Mouse (Mus musculus): ENCODE results near the gene Arhgef7.

Gene Arhgef7

DNA sequence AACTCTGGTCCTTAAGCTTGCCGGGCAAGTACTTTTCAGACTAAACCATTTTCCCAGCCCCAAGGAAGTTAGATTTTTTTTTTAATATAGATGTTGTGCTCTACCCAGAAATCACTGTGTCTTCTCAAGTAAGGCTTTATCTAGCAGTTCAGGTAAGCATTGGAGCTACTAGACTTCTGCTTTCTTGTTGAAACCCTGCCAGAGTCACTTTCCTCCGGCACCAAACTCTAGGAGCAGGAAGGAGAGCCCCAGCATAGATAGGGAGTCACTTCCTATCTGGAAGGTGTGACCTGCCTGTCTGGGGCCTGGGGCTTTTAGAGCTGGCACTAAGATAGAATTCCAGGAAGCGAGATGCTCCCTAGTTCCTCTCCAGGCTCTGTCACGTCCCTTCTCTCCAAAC, 10.3 kb upstream of the Arhgef7 start:
- no peak for DNase-seq (ENCODE audit: low spot score in 2 of 2)

DNA sequence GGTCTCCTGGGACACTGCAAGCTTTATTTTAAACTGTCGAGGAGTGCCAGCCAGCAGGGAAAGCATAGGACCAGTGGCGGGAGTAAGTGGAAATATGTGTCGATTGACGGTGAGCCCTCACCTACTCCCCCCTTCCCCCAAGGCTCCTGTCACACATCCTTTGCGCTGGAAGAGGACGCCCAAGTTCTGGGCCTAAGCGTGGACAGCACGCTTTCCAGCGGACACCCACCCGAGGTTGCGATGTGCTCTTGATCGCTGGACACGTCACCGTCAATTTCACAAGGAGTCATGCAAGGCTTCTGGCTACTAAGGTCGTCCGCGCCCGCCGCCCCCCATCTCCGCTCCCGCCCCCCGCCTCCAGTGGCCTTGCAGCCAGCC, 259 bp upstream of the Arhgef7 start:
- no peak for DNase-seq (ENCODE audit: low spot score in 2 of 2)

DNA sequence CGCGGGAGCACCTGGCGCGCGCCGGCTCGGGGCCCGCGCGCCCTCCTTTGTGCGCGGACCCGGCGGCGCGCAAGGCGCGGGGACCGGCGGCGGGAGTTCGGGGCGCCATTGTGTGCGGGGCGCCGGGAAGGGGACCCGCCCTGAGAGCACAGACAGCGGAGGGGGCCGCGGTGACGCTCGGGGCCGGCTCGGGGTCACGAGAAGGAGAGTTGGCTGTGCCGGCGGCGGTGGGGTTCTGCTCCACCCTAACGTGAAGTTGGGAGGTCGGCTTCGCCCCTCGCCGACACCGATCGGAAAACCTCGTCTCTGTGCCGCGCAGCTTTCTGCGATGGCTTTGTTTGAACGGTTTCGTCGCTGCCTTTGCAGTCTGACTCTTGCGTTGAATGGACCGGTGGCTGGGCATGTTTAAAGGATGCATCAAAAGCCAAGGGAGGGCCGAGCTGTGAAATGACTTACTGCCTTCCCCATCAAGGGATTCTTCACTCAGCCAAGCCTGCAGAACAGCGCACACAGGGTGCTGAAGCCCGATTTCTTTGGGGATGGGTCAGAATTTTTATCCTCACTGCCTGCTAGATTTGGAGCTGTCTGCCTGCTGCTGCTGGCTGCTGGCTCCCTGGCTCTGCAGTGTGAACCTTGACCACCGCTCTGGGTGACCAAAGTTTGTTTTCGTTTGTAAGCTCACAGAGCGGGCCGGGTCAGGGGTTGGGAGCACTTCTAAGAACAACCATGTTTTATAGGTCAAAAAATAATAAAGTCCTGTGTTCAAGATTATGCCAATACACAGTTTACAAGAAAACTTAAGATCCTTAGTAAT, 1.2 kb downstream of the Arhgef7 start:
- no peak for DNase-seq (ENCODE audit: low spot score in 2 of 2)

DNA sequence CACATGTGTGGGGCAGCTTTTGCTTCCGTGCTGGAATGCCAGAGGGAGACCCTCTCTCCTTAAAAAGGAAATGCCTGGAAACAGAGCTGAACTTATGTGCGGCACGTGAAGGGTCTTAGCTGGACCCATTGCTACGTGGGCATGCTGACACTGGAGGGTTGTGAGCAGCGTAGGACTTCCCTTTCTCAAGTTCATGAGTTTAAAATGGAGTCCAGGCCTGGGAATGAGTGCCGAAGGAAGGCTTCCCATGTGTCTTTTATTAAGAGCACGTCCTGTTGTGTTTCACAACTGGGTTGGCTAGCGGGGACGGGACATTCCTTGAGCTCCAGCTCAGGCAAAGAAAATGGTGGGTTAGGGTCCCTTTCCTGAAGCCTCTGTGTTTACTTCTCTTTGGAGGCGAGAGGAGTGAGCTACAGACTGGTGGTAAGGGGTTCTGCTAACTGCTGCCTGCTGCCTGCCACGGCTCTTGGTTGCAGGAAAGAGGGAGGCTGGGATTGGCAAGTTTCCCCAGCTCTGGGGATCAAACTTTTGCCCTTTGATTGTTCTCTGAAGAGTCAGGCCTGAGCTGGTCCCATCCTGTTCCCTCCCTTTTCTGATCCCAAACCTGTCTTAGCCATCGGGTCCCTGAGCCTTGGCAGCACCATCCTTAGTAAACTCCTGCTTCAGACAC, 2.9 kb downstream of the Arhgef7 start:
- no peak for DNase-seq (ENCODE audit: low spot score in 2 of 2)

DNA sequence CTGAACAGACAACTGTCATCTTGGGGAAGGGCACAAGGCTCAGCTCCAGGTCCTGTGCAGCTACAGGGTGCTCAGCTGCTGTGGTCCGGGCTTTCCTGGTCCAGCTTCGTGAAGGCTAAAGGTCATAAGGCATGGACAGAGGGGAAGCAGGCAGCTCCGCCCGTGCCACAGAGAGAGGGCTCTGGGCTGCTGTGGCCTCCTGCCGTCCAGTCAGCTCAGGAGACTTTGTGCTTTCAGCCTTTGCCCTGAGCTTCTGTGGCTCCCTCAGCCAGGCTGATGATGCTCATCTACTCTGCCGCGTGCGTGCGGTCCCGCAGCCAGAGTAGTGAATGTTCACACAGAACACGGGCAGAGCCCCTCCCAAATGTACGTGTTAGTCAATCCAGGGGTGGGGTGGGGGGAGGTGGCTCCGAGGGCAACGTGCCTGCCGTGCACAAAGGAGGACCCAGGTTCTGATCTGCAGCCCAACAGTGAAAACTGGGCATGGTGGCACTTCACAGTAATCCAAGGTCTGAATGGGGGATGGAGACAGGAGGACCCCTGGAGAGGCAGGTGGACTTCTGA, 8.2 kb downstream of the Arhgef7 start:
- no peak for DNase-seq (ENCODE audit: low spot score in 2 of 2)

DNA sequence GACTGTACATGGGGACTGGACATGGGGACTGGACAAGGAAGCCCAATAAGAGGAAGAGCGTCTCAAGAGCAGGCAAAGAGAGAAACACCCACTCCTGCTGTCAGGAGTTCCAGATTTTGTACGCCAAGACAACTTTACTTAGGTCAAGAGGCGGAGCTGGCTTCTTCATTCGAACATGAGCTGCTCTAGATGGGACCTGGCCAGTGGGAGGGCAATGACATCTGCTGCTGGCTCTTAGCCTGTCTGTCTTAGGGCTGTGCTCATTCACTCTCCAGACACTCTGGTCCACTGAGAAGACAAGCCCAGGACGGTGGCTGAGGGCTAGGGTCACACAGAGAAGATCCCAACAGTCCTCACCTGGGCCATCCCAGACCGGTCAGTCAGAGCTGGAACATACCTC, 9.6 kb downstream of the Arhgef7 start:
- no peak for DNase-seq (ENCODE audit: low spot score in 2 of 2)

GRCm38 (mm10) chr8:11739082-11739481, 11.6 kb downstream of the Arhgef7 start:
- DNase-seq (ENCODE audit: low spot score in 2 of 2): no peak

- no peak for DNase-seq (ENCODE audit: low spot score in 2 of 2)
Measured at GRCm38 (mm10) chr8:11740857-11741256, 13.3 kb downstream of the Arhgef7 start.

DNA sequence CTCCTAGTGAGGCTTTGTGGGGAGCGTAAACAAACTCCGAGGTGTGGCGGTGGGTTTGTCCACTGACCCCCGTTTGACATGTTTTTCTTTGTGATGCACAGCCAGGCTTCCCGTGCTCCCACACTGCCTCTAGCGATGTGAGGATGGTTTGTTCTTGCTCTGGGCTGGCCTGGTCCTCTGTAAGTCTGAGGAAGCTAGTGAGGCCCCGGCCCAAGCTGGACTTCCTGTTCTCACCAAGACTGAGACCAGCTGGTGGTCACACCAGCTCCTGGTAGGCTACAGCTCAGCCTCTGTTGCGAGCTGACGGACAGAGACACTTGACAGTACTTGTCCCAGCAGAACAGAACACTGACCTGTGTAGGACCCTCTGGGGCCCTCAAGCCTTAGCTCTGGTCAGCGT, 16.1 kb downstream of the Arhgef7 start:
- DNase-seq (ENCODE audit: low spot score in 2 of 2): no peak

DNA sequence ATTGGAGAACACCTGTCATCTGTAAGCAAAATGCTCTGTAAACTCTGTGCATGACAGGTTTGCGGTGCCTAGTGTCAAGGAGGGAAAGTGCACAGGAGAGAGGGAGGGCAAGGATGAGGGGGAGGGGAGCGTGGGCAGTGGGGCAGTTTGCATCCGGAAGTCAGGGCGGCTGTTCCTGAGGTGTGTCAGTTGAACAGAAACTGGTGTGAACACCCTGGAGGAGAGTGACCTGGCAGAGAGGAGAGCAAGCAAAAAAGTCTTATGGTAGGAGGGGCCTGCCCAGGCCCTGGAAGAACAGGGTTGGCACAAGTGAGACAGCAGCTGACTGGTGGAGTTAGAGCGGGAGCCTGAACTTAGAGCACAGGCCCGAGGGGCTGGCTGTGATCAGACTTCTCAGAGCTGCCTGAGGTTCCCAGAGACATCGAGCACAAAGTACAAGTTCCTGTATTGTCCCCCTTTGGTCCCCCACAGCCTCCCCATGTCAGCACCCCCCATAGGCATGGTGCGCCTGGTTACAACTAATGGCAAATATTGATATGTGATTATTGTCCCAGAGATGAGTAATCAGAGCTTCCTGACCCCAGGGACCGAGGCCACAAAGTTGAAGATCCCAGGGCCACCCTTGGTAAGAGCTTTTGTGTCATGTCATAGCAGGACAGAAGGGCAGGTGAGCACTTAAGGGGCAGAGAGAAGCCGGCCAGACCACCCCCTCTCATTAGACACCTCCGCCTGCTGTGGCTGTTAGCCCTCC, 19.5 kb downstream of the Arhgef7 start:
- no peak for DNase-seq (ENCODE audit: low spot score in 2 of 2)

DNA sequence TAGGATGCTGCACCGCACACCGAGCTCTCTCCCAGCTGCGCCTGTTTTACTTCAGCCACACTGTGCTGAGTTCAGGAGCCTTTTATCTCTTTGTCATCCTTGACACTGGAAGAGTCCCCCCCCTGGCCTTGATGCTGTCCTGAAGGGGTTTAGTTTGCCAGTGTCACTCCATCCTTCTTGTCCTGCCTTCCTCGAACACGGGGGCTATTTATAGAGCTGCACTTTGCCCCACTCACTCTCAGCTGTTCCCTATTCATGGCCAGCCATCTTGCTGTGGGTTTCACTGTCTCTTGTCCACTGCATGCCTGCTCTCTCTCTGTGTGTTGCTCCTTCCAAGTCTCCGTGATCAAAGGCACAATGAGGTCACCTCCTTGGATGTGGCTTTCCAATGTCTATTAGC, 22.0 kb downstream of the Arhgef7 start:
- DNase-seq (ENCODE audit: low spot score in 2 of 2): no peak

GRCm38 (mm10) chr8:11752338-11752737, 24.8 kb downstream of the Arhgef7 start:
- no peak for DNase-seq (ENCODE audit: low spot score in 2 of 2)

- no peak for DNase-seq (ENCODE audit: low spot score in 2 of 2)
Measured at GRCm38 (mm10) chr8:11753155-11753941, 25.8 kb downstream of the Arhgef7 start.

GRCm38 (mm10) chr8:11754723-11755122, 27.2 kb downstream of the Arhgef7 start:
- no peak for DNase-seq (ENCODE audit: low spot score in 2 of 2)

DNA sequence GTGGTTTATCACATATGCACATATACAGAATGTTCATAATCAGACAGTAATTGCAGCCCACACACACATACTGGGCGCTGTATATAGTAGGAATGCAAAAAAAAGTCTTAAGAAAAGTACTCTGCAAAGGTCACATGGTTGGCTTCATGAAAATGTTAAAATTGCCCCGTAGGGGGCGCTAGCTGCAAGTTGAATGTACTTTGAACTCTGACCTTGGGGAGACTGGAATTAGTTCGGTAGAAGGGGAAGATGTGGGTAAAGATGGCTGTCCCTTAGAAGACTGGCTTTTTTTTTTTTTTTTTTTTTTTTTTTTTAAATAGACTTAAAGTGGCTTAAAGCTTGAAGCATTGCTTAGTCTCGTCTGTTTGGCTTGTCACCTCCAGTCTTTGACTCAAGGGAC, 28.4 kb downstream of the Arhgef7 start:
- peak; percentile 64 to 83 for DNase-seq (ENCODE audit: low spot score in 2 of 2)

GRCm38 (mm10) chr8:11757568-11758481, 30.3 kb downstream of the Arhgef7 start:
- DNase-seq (ENCODE audit: low spot score in 2 of 2): peak; percentile 85 to 92

GRCm38 (mm10) chr8:11758482-11759281, 31.2 kb downstream of the Arhgef7 start:
- peak; percentile 19 to 36 for DNase-seq (ENCODE audit: low spot score in 2 of 2)

GRCm38 (mm10) chr8:11761551-11761950, 34.0 kb downstream of the Arhgef7 start:
- no peak for DNase-seq (ENCODE audit: low spot score in 2 of 2)

DNA sequence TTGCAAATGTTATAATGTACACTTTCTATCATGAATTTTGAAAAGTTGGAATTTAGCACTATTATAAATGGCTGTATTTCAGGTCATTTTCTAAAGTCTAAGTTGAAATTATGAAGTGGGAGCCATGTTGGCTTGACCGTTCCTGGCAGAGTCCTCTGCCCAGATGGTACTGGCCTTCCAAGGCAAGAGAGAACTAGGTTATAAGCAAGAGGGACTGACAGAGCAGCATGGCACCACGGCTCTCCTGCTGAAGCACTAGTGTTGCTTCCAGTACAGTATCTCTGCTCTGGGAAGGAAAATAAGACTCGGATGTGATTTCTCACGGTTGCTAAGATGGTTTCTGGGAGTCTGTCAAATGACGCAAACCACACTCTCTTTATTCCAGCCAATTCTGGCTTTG, 34.5 kb downstream of the Arhgef7 start:
- DNase-seq (ENCODE audit: low spot score in 2 of 2): no peak

GRCm38 (mm10) chr8:11762821-11763220, 35.3 kb downstream of the Arhgef7 start:
- DNase-seq (ENCODE audit: low spot score in 2 of 2): no peak

All from spleen, postnatal 10 days (tissue).